Mouse (Mus musculus): Measurements from ENCODE around the gene Fxyd2.

GRCm38 (mm10) chr9:45391299-45391698, 8.2 kb upstream of the Fxyd2 start:
- TF ChIP-seq MAX (IDR thresholded peaks at IDR 0.05; ENCODE audit: low read depth) = no peak
- no peak for TF ChIP-seq E2F4 (IDR thresholded peaks at IDR 0.05; ENCODE audit: insufficient read depth)
- TF ChIP-seq TCF12 (IDR thresholded peaks at IDR 0.05; ENCODE audit: insufficient read depth, poor library complexity, severe bottlenecking) = no peak
- no peak for TF ChIP-seq CEBPB (IDR thresholded peaks at IDR 0.05; ENCODE audit: insufficient read depth, poor library complexity, severe bottlenecking)
- TF ChIP-seq POLR2A (IDR thresholded peaks at IDR 0.05; ENCODE audit: insufficient read length, low read depth) = no peak
- TF ChIP-seq SRF (IDR thresholded peaks at IDR 0.05; ENCODE audit: control insufficient read depth, insufficient read length, low read depth) = no peak
- TF ChIP-seq REST (IDR thresholded peaks at IDR 0.05; ENCODE audit: insufficient read depth, insufficient read length) = no peak
- TF ChIP-seq USF1 (IDR thresholded peaks at IDR 0.05; ENCODE audit: low read depth) = no peak
- no peak for TF ChIP-seq MYOD1 (IDR thresholded peaks at IDR 0.05; ENCODE audit: control insufficient read depth in 1 of 3, insufficient read length in 2 of 3, low read depth in 2 of 3)
- TF ChIP-seq POLR2AphosphoS2 (IDR thresholded peaks at IDR 0.05; ENCODE audit: insufficient read length, low read depth) = no peak
- TF ChIP-seq TCF3 (IDR thresholded peaks at IDR 0.05; ENCODE audit: insufficient read length, low read depth) = no peak
